Mouse (Mus musculus) right cerebral cortex, postnatal 4 days (tissue): ENCODE data around the gene Phf21a.
"Not testable (repeated sequence)": the region's sequence is repeated elsewhere in the genome, so short reads cannot be mapped to it uniquely, and the experiment has no call there.

Experiments
- DNase-seq: peaks from one replicate; pipeline ENCODE4 v3.0.0-alpha.2; 2022

The Phf21a gene

DNA sequence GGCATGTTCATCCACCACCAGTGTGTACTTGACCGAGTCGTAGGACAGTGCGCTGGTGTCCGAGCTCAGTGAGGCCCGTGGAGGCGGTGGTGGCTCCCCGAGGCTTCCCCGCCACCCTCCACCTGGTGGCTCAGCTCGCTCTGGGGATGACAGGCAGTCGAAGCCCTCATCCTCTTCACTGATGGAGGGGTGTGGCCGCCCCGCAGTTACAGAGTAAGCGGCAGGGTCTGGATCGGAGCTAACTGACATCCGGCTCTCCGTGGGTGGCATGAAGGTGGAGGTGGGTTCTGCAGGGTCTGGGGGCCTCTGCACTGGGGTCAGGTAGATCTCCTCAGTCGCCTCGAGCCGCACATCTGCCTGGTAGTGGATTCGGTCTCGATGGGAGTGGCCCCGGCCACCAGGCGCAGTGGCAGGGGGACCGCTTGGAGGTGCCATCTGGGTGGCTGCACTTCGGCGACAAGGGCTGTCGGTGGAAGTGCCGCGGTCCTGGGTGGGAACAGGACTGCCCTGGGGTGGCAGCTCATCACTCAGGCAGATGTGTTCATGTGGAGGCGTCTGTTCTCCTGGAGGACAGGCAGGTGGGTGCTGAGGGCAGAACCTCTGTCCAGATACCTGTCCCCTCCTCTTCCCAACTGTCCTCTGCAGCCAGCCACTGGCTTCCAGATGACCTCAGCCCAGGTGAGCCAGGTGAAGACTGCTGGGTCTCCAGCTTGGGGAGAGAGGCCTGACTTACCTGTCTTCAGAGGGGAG lies 294.1 kb downstream of the Phf21a start:
- no peak for DNase-seq

DNA sequence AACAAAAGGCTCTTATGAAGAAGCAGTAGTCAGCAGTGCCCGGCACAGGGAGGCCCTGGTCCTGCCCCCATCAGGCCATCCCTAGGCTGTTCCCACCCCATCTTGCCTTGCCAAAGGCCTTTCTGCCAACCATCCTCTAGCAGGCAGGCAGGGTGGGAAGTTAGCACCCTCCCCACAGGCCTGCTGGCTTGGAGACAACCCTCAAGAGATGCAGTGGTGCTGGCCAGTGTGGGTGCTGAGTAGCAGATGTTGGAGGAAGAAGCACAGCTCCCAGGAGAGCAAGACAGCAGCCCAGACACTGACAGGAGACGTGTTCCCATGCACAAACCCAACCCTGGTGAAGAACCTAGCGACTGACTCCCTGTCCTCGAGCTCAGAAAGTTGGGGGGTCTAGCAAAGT lies 294.7 kb downstream of the Phf21a start:
- no peak for DNase-seq

DNA sequence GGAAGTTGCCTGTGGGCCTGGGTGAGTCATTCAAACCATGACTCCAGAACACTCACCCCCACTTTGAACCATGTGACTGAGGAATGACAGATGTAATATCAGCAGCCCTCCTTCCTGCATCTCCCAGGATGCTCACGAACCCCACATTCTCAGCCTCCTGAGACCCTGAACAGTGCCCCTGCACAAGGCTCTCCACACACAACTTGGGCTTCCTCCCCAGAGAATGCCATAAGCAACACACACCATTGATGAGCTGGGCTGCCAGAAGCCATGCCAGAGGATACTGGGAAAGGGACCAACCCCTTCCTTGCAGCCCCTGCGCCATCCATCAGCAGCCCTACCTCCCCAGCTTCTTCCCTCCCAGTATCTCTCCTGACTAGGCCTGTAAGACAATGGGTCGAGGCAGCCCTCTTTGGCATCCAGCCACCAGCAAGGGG lies 295.2 kb downstream of the Phf21a start:
- DNase-seq, result peak; percentile 36

DNA sequence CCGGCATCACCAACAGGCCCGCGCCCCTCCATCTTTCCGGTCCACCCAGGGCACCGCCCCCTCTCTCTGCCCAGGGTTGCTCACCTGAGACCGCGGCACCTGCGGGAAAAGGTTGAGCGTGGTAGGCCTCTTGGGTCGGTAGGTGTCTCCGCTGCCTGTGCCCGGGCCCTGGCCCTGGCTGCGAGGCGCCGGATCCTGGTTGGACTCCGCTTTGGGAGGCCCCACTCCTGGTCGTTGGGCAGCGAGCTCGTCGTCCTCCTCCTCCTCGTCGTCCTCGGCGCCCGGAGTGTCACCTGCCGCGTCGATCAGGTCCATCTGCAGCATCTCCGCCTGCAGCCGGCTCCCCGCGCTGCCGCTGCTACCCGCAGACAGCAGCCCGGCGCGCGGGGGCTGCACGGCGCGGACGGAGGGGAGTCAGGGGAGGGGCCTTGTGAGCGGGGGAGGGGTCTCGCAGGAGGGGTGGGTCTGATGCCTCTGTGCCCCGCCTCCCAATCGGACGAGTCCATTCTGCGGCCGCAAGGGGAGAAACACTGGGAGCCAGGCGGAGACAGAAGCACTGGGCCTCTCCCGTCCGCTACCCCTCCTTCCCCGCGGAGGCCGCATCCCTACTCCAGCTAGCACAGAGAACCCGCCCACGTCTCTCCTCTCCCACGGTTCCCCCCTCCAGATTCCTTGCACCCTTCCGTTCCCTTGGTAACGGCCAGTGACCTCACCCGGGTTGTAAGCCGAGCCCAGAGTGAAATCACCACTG lies 296.1 kb downstream of the Phf21a start:
- peak; percentile 85 for DNase-seq

DNA sequence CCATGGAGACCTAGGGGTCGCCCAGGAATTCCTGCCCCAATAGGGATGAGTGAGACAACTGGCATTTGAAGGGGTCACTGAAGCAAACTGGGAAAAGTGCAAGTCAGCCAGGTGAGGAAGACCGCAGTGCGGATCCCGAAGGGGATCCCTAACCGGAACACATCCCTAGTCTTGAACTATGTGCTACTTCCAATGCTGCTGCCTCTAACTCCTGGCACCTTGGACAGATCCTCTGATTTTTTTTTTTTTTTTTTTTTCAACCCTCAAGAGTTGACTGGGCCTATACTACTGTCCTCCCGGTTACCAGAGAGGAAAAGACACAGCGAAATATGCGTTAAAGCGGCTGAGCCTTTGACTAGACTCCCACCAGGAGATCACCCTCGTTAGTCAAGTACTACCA lies 296.7 kb downstream of the Phf21a start:
- DNase-seq, result no peak

DNA sequence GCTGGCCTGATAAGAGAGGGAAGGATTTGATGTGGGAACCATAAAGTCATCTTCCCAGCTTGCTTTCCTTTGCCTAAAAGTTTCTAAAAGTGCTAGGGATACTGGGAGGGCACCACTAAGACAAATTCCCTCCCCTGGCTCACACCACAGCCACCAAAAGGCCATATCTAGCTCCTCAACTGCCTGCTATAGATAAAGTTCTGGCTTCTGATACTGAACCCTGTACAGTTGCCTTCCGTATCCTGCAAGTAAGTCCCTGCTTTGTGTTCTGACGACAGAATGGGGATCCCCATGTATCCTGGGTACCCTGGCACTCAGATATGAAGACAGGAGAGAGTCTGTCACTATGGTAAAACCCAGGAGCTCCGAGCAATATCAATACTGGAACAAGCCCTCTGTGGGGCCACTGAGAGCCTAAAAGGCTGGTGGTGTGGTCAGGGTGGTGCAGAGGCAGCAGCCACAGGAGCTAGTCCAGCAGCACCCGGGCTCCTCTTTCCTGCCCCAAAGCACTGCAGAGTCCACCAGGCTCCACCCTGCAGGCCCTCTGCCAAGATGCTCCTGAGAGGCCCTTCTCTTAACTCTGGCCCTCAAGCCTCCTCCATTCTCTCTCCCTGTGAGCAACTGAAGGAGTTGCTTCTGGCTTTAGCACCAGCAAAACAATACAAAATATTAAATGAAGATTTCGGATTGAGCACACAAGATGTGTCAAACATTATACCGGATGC lies 297.5 kb downstream of the Phf21a start:
- no peak for DNase-seq

DNA sequence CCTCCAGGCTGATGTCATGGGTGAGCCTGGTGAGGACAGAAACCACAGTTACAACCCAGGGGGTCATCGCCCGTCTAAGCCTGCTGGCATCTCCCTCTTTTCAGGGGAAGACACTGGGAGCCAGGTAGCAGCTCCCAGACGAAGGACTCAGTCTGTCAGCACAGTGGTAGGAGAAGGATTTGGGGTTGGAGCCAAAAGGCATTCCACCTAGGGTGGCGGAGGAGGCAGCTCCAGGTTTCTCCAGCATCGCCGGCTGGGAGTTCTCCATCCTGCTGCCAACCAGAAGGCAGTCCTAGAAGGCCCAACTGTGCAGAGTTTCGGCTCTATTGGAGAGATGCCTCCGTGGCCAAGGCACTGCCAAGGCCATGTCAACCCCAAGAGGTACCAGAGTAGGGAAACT lies 298.2 kb downstream of the Phf21a start:
- DNase-seq, result no peak

DNA sequence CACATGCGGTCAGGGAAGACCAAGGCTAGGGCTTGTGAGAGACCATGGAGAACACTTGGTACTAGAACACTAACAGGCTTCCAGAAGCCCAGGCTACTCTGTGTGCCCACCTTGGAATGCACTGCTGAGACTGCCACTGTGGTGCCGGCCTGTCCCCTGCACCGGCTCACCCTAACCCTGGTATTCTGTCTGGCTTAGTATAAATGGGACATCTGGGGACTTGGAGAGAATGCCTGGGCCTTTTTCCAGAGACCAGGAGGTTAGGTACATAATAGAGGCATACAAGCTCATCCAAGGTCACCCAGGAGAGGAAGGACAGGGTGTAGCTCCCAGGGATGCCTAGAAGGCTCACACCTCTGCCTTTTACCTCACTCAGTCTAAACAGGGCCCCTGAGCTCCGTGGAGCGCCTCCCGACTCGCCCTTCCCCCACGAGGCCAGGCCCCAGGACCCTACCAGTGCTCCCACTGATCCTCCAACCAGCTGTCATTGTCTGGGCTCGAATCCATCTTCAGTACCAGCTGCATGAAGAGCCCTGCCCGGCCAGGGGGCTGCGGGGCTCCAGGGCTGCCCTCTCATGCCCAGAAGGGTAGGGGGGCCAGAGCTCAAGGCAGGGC lies 298.9 kb downstream of the Phf21a start:
- DNase-seq, result no peak

DNA sequence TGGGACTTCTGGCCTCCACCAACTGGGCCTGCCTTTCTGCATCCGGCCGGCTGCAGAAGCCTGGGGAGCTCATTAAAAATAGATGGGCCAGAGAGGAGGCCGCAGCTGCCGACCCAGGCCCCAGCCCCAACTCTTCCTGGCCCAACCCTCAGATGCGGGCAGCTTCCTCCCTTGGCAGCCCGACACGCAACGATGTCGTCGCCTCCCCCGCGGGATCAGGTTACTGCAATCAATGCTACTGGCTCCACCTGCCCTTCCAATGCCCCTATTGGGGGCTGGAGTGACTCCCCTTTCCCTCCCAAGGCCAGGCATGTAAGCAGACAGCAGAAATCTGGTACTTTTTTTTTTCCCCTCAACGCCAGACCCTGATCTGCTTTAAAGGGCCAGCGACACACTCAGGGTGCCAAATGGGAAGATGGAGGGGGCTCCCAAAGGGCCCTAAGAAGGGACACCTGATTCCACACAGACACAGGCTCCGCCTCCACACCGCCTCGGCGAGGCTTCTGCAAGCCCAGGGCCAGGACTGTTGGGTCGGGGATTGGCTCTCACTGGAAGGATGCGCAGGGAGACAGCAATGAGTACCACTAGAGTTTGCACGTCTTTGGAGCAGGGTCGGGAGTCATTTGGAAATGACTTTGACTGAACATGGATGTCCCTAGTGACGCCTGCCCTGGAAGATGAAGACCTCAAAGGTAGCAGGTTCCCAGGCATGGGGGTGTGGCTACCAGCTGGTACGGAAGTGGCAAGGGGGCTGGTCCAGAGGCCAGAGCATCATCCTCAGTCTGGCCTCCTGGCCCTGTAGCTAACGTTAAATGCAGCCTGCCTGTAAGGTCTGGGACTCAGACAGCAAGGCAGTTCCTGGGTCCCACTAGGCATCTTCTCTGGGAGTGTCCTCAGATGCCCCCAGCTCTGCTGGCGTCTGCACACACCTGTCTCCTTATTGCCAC lies 299.7 kb downstream of the Phf21a start:
- no peak for DNase-seq

DNA sequence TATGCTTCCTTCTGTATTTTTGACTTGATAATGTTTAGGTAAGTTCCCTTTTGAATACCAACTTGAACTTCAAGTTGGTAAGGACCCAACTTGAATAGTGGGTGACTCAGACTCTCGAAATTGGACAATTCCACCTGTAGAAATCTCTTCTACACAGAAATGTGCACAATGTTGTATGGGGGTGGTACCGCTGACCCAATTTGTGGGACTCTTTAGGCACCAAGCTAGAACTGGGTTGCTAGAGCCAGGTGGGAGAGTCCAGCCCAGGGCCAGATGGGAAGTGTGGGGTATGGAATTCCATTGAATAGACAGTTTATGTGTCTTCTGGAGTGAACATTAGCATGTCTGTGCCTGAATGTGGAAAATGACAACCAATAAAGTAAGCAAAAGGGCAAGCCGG lies 302.6 kb downstream of the Phf21a start:
- DNase-seq, result no peak

DNA sequence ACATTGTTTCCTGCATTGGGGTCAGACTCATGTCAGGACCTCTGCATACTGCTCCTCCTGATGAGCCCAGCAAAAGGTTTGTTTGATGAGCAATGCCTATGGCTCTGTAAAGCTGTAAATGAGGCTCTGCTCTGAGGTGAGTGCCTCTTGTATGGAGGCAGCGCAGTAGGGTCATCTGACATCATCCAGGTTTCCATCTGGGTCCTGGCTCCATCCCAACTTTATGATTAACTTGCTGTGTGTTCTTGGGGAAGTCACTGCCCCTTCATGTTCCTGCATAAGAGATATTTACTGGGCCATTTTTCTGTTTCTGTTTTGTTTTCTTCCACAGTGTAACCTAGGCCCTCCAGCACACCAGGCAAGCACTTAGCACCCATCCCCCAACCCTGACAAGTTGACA lies 304.5 kb downstream of the Phf21a start:
- DNase-seq, result no peak

DNA sequence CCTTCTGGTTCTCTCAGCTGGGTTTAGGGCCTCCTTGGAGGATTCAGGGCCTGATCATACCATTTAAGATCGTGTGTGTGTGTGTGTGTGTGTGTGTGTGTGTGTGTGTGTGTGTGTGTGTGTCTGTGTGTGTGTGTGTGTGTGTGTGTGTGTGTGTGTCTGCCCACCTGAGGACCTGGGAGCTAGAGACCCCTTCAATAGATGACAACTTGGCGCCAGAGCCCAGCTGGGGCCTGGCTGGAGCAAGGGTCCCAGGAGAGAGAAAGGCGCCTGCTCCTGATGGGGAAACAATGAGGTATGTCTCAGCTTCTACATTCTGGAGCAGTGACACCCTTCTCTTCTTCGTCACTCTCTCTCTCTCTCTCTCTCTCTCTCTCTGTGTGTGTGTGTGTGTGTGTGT lies 307.0 kb downstream of the Phf21a start:
- not testable (repeated sequence) for DNase-seq

DNA sequence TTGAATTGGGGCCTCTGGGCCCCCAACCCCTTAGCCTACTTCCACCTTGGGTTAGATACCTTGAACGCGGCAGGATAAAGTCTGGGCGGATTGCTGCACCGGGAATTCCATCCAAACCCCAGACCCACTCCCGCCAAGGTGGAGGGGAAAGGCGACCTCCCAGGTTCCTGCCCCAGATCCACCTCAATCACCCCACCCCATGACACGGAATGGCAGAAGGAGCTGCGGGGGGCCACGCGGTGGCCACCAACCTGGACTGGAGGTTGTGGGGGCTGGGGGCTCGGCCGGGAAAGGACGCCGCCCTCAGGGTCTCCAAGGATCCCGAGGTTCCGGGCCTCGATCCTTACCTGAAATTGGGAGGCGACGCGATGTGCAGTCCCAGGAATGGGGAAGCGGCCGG lies 307.8 kb downstream of the Phf21a start:
- no peak for DNase-seq

DNA sequence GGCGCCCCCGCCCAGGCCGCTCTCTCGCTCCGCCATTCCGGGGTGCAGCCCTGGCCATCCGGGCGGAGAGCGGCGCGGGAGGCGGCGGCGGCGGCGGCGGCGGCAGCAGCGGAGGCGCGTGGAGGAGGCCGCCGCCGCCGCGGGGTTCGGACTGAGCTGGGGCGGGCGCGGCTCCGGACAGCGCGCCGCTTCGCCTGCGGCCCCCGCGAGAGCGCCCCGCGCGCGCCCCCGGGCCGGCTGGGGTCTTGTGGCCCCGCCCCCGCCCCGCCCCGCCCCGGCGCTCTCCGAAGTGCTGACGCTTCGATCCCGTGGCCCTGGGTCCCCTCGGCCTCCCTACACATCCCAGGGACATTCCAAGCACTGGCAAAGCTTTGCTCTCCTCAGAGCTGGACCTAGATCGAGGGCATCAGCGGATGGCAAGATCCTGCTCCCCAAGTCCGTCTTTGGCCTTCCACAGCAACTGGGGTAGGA lies 308.2 kb downstream of the Phf21a start, which contains the start of gene Mapk8ip1:
TSS of gene Mapk8ip1 (minus strand) at position 173 of the 471 bp plus-strand sequence.
- peak; percentile 53 for DNase-seq

DNA sequence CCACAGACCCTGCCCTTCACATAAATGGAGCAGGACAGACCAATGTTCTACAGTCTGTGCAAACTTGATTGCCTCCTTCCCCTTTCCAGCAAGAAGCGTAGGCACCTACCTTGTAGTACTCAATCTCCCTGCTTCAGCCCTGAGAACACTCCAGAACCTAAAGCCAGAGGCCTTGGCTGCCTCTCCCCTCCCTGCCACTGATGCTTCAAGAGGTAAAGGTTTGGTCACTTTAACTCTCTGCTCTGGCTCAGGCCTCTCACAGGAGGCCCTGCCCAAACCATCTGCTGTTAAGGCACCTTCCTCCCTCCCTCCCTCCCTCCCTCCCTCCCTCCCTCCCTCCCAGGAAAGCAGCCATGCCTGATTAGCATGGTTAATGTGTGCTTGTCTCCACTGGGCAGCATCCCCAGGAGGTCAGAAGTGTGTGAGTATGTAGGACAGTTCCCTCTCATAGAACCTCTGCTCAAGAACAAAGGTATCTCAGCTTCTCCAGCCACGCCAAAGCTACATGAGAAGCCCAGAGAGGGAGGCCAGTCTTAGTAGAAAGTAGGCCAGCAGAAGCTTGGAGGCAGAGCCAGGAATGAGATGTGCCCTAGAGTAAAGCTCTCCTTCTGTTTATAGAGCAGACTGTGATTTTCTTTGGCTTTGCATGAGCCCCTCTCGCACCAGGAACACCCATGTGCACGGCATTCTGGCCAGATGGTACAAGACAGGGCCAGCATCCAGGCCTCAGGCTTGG lies 309.8 kb downstream of the Phf21a start:
- DNase-seq, result no peak

DNA sequence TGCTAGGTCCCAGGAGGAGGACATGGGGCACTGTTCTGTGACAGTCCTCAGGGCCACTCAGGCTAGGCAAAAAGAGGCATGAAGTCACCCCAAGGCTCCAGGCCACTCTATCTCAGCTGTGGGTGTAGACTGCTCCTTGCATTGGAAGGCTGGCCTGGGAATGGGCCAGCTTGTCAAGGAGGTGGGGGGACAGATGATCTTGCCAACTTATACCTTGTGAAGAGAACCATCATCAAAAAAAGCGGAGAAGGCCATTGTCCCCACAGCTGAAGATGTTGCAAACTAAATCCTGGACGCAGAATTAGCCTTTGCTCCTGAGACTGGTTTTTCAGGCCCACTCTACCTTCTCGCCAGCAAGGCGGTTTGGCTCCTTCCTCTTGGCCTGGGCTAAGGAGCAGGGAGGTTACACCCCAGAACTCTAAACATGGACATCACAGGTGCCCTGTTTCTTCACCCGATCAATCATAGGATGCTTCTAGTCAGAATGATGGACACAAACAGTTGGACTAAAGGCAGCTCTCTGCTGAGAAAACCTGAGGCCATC lies 310.9 kb downstream of the Phf21a start:
- no peak for DNase-seq

DNA sequence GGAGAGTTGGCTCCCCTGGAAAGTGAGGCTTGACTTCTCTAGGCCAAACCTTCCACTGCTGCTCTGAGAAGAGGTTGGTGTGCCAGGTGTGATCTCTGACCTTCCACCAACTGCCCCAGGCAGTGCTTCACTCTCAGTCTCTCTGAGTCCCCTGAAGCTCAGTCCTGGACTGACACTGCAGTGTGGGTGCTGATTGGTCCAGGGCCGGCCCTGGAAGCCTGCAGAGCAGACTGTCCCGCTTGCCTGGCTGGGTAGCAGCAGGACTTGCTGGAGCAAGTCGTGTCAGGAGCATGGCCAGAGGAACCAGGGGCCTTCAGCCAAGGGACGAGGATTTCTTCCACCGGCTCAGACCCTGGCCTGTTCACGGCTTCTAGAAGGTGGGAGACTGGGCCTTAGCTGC lies 311.8 kb downstream of the Phf21a start:
- no peak for DNase-seq

DNA sequence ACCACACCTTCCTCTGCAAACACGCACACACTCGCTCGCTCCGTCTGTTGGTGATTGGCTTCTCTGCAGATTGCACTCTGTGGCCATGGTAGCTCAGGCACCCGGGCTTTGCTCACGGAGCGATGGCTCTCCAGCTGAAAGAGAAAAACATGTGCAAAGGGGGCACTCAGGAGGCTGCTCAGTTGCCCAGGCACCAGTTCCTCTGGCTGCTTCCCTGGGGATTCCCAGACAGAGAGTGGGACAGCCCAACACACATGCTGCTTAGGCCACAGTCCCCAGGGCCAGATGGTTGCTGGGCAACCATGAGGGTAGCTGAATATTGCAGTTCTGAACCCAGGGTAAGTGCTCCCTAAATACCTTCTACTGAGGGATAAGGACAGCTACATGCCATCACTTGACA lies 312.8 kb downstream of the Phf21a start:
- no peak for DNase-seq

DNA sequence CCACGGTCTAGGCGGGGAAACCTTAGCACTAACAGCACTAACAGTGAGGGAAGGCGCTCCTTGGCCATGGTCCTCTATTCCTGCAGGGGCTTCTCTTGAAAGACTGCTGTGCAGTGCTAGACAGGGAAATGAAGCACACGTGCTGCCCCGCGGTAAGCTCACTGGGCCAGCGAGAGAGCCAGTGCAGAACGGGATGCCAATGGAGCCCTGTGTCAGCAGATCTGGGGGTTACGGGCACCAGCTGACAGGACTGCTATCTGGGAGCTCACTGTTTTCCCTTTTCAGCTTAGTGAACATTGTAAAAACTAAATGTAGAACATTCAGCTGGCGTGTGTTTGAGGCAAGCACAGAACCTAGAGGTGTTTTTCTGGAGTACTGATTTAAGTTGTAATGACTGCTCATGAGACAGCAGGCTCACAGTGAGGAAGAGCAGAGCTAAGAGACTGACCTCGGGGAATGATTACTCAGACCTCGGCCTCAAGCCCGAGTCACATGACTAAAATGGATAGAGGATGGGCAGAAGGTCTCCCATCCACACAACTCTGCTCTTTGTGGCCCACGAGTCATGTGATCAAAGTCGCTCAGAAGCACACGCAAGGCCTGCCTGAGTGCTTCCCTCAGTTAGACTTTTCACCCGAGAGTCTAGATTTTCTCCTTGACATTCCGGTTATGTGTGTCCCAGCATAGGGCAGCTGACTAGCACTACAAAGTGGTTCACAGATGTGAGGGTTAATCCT lies 315.6 kb downstream of the Phf21a start:
- DNase-seq, result no peak

DNA sequence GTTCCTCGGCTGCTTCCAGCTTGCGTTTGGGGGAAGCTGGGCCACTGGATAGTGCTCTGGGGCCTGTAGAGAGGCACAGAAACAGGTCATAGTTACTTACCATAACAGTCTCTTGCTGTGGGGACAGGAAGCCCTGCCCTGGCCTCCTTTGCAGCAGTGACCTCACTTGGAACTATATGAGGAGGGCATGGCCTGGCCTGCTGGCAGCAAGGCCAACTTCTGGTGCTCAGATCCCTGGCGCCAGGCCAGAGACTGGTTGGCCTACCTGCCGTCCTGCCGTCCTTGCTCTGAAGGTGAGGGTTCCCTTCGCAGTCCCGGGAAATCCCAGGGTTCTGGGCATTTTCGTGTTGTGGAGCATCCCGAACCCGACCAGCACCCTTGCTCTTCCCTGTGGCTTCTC lies 318.8 kb downstream of the Phf21a start:
- no peak for DNase-seq
